Mouse (Mus musculus): ENCODE results near the gene Nfia.

Gene Nfia

GRCm38 (mm10) chr4:98166379-98166778, 393.8 kb downstream of the Nfia start:
- in situ Hi-C loops (cut with MboI; ENCODE audit: low pct_unique_long_range_greater_than_20kb in 1 of 2, low sequenced_read_pairs in 2 of 2, unreplicated experiment in 1 of 2): no loop called here

Measured in mouse embryonic stem cell (cell line).